Mouse (Mus musculus): ENCODE results near the gene Slirp.

GRCm38 (mm10) chr12:87428885-87429284, 14.8 kb upstream of the Slirp start:
- TF ChIP-seq CTCF (IDR thresholded peaks at IDR 0.05; ENCODE audit: low read depth) = no peak
- TF ChIP-seq EP300 (IDR thresholded peaks at IDR 0.05; ENCODE audit: low read depth) = no peak
